Mouse (Mus musculus): Measurements from ENCODE around the gene Naa15.
A peak's percentile ranks its signal among the peaks of the same experiment; 100 is the strongest.

- TF ChIP-seq POLR2A (IDR thresholded peaks at IDR 0.05; ENCODE audit: low read depth, low read length), result no peak
- TF ChIP-seq CTCF (conservative IDR thresholded peaks at IDR 0.05; ENCODE audit: insufficient read depth, insufficient read length, low read depth, low read length), result peak; percentile 61
Measured at GRCm38 (mm10) chr3:51375307-51376265, 39.4 kb upstream of the Naa15 start.
